Mouse (Mus musculus) neural tube, embryonic 14.5 days (tissue): ENCODE measurements at regions not wholly inside any gene's neighbourhood (a gene's known extent, or its start where the extent isn't known, plus 50 kb on each side); places are given as distances from the start of the nearest gene placed in this dataset.
"Not testable (repeated sequence)": the region's sequence is repeated elsewhere in the genome, so short reads cannot be mapped to it uniquely, and the experiment has no call there.

Source experiments
- ATAC-seq: fragments of 200-750 bp; cut with Nextera tagmentation; 2 replicates; pipeline ENCODE4 v1.8.0; 2017; ENCODE audit warnings: low read depth, mild to moderate bottlenecking, moderate TSS enrichment, moderate library complexity
- H3K27ac ChIP-seq: fragments of 300-500 bp; sonication (generic); 2 replicates; pipeline ENCODE4 v1.5.1; 2014; ENCODE audit warnings: low read depth, mild to moderate bottlenecking, control low read depth, low read length, moderate library complexity, mixed read lengths
- H3K27me3 ChIP-seq: fragments of 300-500 bp; sonication (generic); 2 replicates; pipeline ENCODE4 v1.6.1; 2014; ENCODE audit warnings: low read length; ENCODE audit not compliant: control insufficient read depth, insufficient read depth
- H3K36me3 ChIP-seq: fragments of 300-500 bp; sonication (generic); 2 replicates; pipeline ENCODE4 v1.6.1; 2014; ENCODE audit warnings: low read length, mixed read lengths; ENCODE audit not compliant: control insufficient read depth, insufficient read depth
- H3K4me1 ChIP-seq: fragments of 300-500 bp; sonication (generic); 2 replicates; pipeline ENCODE4 v1.6.1; 2014; ENCODE audit warnings: low read length; ENCODE audit not compliant: control insufficient read depth, insufficient read depth
- H3K4me2 ChIP-seq: fragments of 300-500 bp; sonication (generic); 2 replicates; pipeline ENCODE4 v1.6.1; 2014; ENCODE audit warnings: mild to moderate bottlenecking, low read depth, low read length, control low read depth
- H3K4me3 ChIP-seq: fragments of 300-500 bp; sonication (generic); 2 replicates; pipeline ENCODE4 v1.5.1; 2014; ENCODE audit warnings: low read depth, low read length, control low read depth, mixed read lengths
- H3K9ac ChIP-seq: fragments of 300-500 bp; sonication (generic); replicated peaks from 2 replicates; pipeline ENCODE4 v1.6.1; 2014; ENCODE audit warnings: low read depth, mild to moderate bottlenecking, control low read depth, low read length, mixed read lengths
- H3K9me3 ChIP-seq: fragments of 300-500 bp; sonication (generic); 2 replicates; pipeline ENCODE4 v1.6.1; 2016; ENCODE audit warnings: low read length; ENCODE audit not compliant: control insufficient read depth
- WGBS: fragments of 180-500 bp; shearing (Covaris S2); extraction: QIAGEN DNeasy Blood & Tissue Kit; methylation state at CpG from one replicate; pipeline ENCODE4 v1.1.7; 2014; 5-methylcytosine and 5-hydroxymethylcytosine counted together

- H3K27me3 ChIP-seq: no peaks in the 10 kb centered on the region
- no peaks in the 10 kb centered on the region for H3K4me1 ChIP-seq
- no peaks in the 10 kb centered on the region for H3K9me3 ChIP-seq
- WGBS: 83% methylated on average over 3 of the region's 3 CpGs
- H3K9ac ChIP-seq: no peak overlapping the region
- ATAC-seq: no peak
- no peaks in the 10 kb centered on the region for H3K36me3 ChIP-seq
- H3K4me2 ChIP-seq: no peak overlapping the region
- no peak overlapping the region for H3K4me3 ChIP-seq
- no peak overlapping the region for H3K27ac ChIP-seq
Observed at GRCm38 (mm10) chr12:8398852-8399251, 85.6 kb downstream of the Hs1bp3 start.

- not testable (repeated sequence) for ATAC-seq, H3K9me3 ChIP-seq, H3K4me1 ChIP-seq, H3K36me3 ChIP-seq, H3K4me2 ChIP-seq, H3K27ac ChIP-seq, H3K4me3 ChIP-seq, H3K27me3 ChIP-seq, H3K9ac ChIP-seq
- 76% methylated on average over 6 of the region's 6 CpGs for WGBS
Observed at GRCm38 (mm10) chr12:8396408-8396807, 83.2 kb downstream of the Hs1bp3 start.

- no peak overlapping the region for H3K4me3 ChIP-seq
- no peak overlapping the region for H3K27ac ChIP-seq
- H3K9ac ChIP-seq: no peak overlapping the region
- H3K9me3 ChIP-seq: no peaks in the 10 kb centered on the region
- H3K27me3 ChIP-seq: no peaks in the 10 kb centered on the region
- H3K4me2 ChIP-seq: no peak overlapping the region
- no peaks in the 10 kb centered on the region for H3K36me3 ChIP-seq
- WGBS: 63% methylated on average over 6 of the region's 6 CpGs
- ATAC-seq: 0 out of 2 replicates have a peak, but pooled peaks have one; percentile 17
- H3K4me1 ChIP-seq: no peaks in the 10 kb centered on the region
Observed at GRCm38 (mm10) chr12:8394894-8395297, 81.7 kb downstream of the Hs1bp3 start.

GRCm38 (mm10) chr12:8393976-8394375 lies 80.7 kb downstream of the Hs1bp3 start:
- Histone ChIP-seq H3K9ac (no peak overlapping the region), H3K4me2 (no peak overlapping the region), H3K27ac (no peak overlapping the region), H3K4me3 (no peak overlapping the region), H3K4me1 (no peaks in the 10 kb centered on the region), H3K9me3 (no peaks in the 10 kb centered on the region), H3K27me3 (no peaks in the 10 kb centered on the region), H3K36me3 (no peaks in the 10 kb centered on the region)
- 78% methylated on average over 3 of the region's 3 CpGs for WGBS
- no peak for ATAC-seq
